Mouse (Mus musculus): ENCODE measurements around the gene Mfsd2b. TPM values are rescaled to one million over a fixed set of nuclear protein-coding genes. Genes with fewer than 3 reads are reported as not detected.

Gene Mfsd2b
- polyA plus RNA-seq, 1 experiment from 2014 or later: 28.0 TPM

DNA sequence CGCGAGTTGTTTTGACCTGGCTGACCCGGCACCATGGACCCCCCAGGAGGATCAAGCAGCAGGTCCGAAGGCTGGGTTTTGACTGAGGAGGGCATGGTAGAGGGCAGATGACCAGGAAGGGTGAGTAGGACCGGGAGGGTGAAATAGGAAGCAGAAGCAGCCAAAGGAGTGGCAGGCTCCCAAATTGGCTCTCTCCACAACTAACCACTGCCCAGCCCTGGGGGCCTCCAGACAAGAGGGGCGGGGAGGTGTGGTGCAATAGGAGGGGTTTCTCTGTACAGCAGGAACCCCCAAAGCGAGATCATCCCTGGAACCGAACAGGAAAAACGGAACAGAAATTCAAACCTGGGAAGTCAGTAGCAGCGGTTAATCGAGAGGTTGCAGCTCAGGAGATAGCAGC is 33.4 kb downstream of the Mfsd2b start:
- 2% methylated on average over 11 of the region's 11 CpGs for WGBS (ENCODE audit: insufficient replicate concordance)
- Histone ChIP-seq H3K36me3 (replicated peaks; ENCODE audit: insufficient read depth, low read length) (no peaks in the 10 kb centered on the region), H3K4me2 (ENCODE audit: low read depth, low read length) (peak overlapping the region; percentile 100), H3K27me3 (ENCODE audit: insufficient read depth, low read length) (0 out of 2 replicates have a peak, but pooled peaks cover 3% of the 10 kb centered on the region), H3K27ac (ENCODE audit: low read depth) (no peak overlapping the region), H3K9ac (replicated peaks) (peak overlapping the region; percentile 75), H3K4me3 (ENCODE audit: low read depth, low read length) (peak overlapping the region; percentile 73), H3K4me1 (ENCODE audit: insufficient read depth) (peaks cover 21% of the 10 kb centered on the region), H3K9me3 (ENCODE audit: low read length) (no peaks in the 10 kb centered on the region)
- TF ChIP-seq CTCF (IDR thresholded peaks at IDR 0.05; ENCODE audit: low read depth) (no peak), EP300 (IDR thresholded peaks at IDR 0.05; ENCODE audit: low read depth) (no peak)
- ATAC-seq (no peak), DNase-seq (no peak)

GRCm38 (mm10) chr12:4840010-4840409 is 34.1 kb downstream of the Mfsd2b start:
- Histone ChIP-seq H3K27me3 (ENCODE audit: insufficient read depth, low read length) (0 out of 2 replicates have a peak, but pooled peaks cover 3% of the 10 kb centered on the region), H3K36me3 (replicated peaks; ENCODE audit: insufficient read depth, low read length) (no peaks in the 10 kb centered on the region), H3K4me3 (ENCODE audit: low read depth, low read length) (no peak overlapping the region), H3K9ac (replicated peaks) (no peak overlapping the region), H3K4me1 (ENCODE audit: insufficient read depth) (peaks cover 21% of the 10 kb centered on the region), H3K27ac (ENCODE audit: low read depth) (no peak overlapping the region), H3K4me2 (ENCODE audit: low read depth, low read length) (peak overlapping the region; percentile 100), H3K9me3 (ENCODE audit: low read length) (no peaks in the 10 kb centered on the region)
- DNase-seq: no peak
- no peak for TF ChIP-seq EP300 (IDR thresholded peaks at IDR 0.05; ENCODE audit: low read depth)
- TF ChIP-seq CTCF (IDR thresholded peaks at IDR 0.05; ENCODE audit: low read depth): no peak
- ATAC-seq: no peak
- WGBS (ENCODE audit: insufficient replicate concordance): 31% methylated on average over 6 of the region's 6 CpGs

- DNase-seq (no peak), ATAC-seq (peak; percentile 59)
- WGBS (ENCODE audit: insufficient replicate concordance): 48% methylated on average over 4 of the region's 4 CpGs
- Histone ChIP-seq H3K4me3 (ENCODE audit: low read depth, low read length) (no peak overlapping the region), H3K27ac (ENCODE audit: low read depth) (0 out of 2 replicates have a peak overlapping the region, but pooled peaks have one; percentile 25), H3K36me3 (replicated peaks; ENCODE audit: insufficient read depth, low read length) (no peaks in the 10 kb centered on the region; the same call in 1 of the 2 replicates), H3K27me3 (ENCODE audit: insufficient read depth, low read length) (0 out of 2 replicates have a peak, but pooled peaks cover 3% of the 10 kb centered on the region), H3K4me1 (ENCODE audit: insufficient read depth) (peaks cover 10% of the 10 kb centered on the region; the same call in 1 of the 2 replicates), H3K9me3 (ENCODE audit: low read length) (no peaks in the 10 kb centered on the region), H3K9ac (replicated peaks) (no peak overlapping the region), H3K4me2 (ENCODE audit: low read depth, low read length) (no peak overlapping the region)
- TF ChIP-seq EP300 (IDR thresholded peaks at IDR 0.05; ENCODE audit: low read depth) (no peak), CTCF (IDR thresholded peaks at IDR 0.05; ENCODE audit: low read depth) (no peak)
These were observed 37.2 kb downstream of the Mfsd2b start for GRCm38 (mm10) chr12:4836959-4837358.

GRCm38 (mm10) chr12:4827256-4827655 is 46.9 kb downstream of the Mfsd2b start:
- Histone ChIP-seq H3K9me3 (ENCODE audit: low read length) (no peaks in the 10 kb centered on the region), H3K4me2 (ENCODE audit: low read depth, low read length) (no peak overlapping the region), H3K36me3 (replicated peaks; ENCODE audit: insufficient read depth, low read length) (peaks cover 29% of the 10 kb centered on the region), H3K9ac (replicated peaks) (no peak overlapping the region), H3K4me3 (ENCODE audit: low read depth, low read length) (no peak overlapping the region), H3K27ac (ENCODE audit: low read depth) (no peak overlapping the region), H3K4me1 (ENCODE audit: insufficient read depth) (no peaks in the 10 kb centered on the region), H3K27me3 (ENCODE audit: insufficient read depth, low read length) (no peaks in the 10 kb centered on the region)
- no peak for ATAC-seq
- WGBS (ENCODE audit: insufficient replicate concordance): 85% methylated on average over 3 of the region's 3 CpGs
- TF ChIP-seq EP300 (IDR thresholded peaks at IDR 0.05; ENCODE audit: low read depth): no peak
- DNase-seq: no peak

- Histone ChIP-seq H3K36me3 (replicated peaks; ENCODE audit: insufficient read depth, low read length) (peaks cover 18% of the 10 kb centered on the region), H3K9me3 (ENCODE audit: low read length) (no peaks in the 10 kb centered on the region), H3K4me2 (ENCODE audit: low read depth, low read length) (peak within 1 kb of the TSS; percentile 89), H3K27me3 (ENCODE audit: insufficient read depth, low read length) (no peaks in the 10 kb centered on the region), H3K4me3 (ENCODE audit: low read depth, low read length) (peak within 1 kb of the TSS; percentile 81), H3K27ac (ENCODE audit: low read depth) (peak within 1 kb of the TSS; percentile 84), H3K4me1 (ENCODE audit: insufficient read depth) (peaks cover 14% of the 10 kb centered on the region), H3K9ac (replicated peaks) (peak within 1 kb of the TSS; percentile 83)
- peak; percentile 99 for DNase-seq
- ATAC-seq: peak; percentile 99
- under 1% methylated on average over 48 of the region's 49 CpGs for WGBS (ENCODE audit: insufficient replicate concordance)
- TF ChIP-seq EP300 (IDR thresholded peaks at IDR 0.05; ENCODE audit: low read depth): peak; percentile 21; the same call in 1 of the 2 replicates
- no peak for TF ChIP-seq CTCF (IDR thresholded peaks at IDR 0.05; ENCODE audit: low read depth)
These were observed 56.6 kb downstream of the Mfsd2b start, which contains the start of gene Sf3b6 for GRCm38 (mm10) chr12:4817361-4818101. Gene Sf3b6, plus strand, starts transcription at chr12:4817544.

- Histone ChIP-seq H3K9me3 (ENCODE audit: low read length) (no peaks in the 10 kb centered on the region), H3K27ac (ENCODE audit: low read depth) (peak overlapping the region; percentile 84), H3K27me3 (ENCODE audit: insufficient read depth, low read length) (no peaks in the 10 kb centered on the region), H3K4me3 (ENCODE audit: low read depth, low read length) (peak overlapping the region; percentile 81), H3K4me2 (ENCODE audit: low read depth, low read length) (peak overlapping the region; percentile 89), H3K36me3 (replicated peaks; ENCODE audit: insufficient read depth, low read length) (peaks cover 15% of the 10 kb centered on the region), H3K4me1 (ENCODE audit: insufficient read depth) (peaks cover 14% of the 10 kb centered on the region), H3K9ac (replicated peaks) (peak overlapping the region; percentile 73)
- ATAC-seq: no peak
- TF ChIP-seq CTCF (IDR thresholded peaks at IDR 0.05; ENCODE audit: low read depth) (no peak), EP300 (IDR thresholded peaks at IDR 0.05; ENCODE audit: low read depth) (no peak)
- 9% methylated on average over 24 of the region's 24 CpGs for WGBS (ENCODE audit: insufficient replicate concordance)
- DNase-seq: no peak
These were observed 57.3 kb downstream of the Mfsd2b start for GRCm38 (mm10) chr12:4816680-4817360.

Data from liver, postnatal 0 days (tissue).